Mouse (Mus musculus) gastrocnemius, adult 8-10 months (tissue): ENCODE results near the gene Lysmd2. TPM values are rescaled to one million over a fixed set of nuclear protein-coding genes. Genes with fewer than 3 reads are reported as not detected.

Source experiments
- total RNA-seq, 4 experiments: library from RNA; stranded (reverse); gene quantifications; 2 replicates each; pipeline ENCODE4 v1.2.4; 2022

The Lysmd2 gene
- total RNA-seq, 4 experiments from 2014 or later: 3.9 to 6.2 (median 4.5) TPM

Other genes with a start within 250 kb of the Lysmd2 start
- gene Mapk6, start 215.7 kb upstream of the Lysmd2 start, total RNA-seq: 10 to 100 TPM; 28.5 to 36.0 (median 30.5) TPM
- gene Leo1, start 184.2 kb upstream of the Lysmd2 start, total RNA-seq: 10 to 100 TPM; 14.8 to 23.2 (median 22.2) TPM
- gene Tmod3, start 66.1 kb upstream of the Lysmd2 start, total RNA-seq: 10 to 100 TPM; 12.8 to 16.0 (median 14.7) TPM
- 1 to 10 TPM; 2.2 to 4.7 (median 3.6) TPM for gene Tmod2, start 14.4 kb upstream of the Lysmd2 start, total RNA-seq
- under 1 TPM; 0.19 to 0.80 (median 0.53) TPM for gene Scg3, start 58.3 kb downstream of the Lysmd2 start, total RNA-seq
- gene Bmp5, start 149.6 kb downstream of the Lysmd2 start, total RNA-seq: 1 to 10 TPM in 3 of 4 experiments, under 1 TPM in 1; 0.94 to 2.7 (median 1.6) TPM